Mouse (Mus musculus) adipocyte (in vitro differentiated cells): ENCODE results near the gene Prkn.

Experiments used
- DNase-seq: peaks from one replicate; pipeline ENCODE4 v3.0.0-alpha.2; 2016; ENCODE audit warnings: low spot score

Gene Prkn

DNA sequence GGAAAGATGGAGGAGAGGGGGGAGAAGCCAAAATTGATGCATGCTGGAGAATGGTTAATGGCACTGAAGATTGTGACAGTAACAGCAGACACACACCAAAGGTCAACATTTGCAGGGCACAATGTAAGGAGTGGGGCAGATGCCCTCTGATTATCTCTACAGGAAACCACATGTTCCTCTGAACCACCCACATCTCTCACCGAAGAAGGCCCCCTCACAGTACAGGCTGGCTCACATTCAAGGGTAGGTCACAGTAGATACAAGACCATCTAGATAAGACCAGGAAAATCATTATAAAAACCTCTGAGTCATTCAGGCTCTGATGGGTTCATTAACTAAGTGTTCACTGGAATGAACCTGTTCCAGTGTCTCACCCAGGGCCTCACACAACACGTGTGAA is 1005.3 kb downstream of the Prkn start:
- no peak for DNase-seq

DNA sequence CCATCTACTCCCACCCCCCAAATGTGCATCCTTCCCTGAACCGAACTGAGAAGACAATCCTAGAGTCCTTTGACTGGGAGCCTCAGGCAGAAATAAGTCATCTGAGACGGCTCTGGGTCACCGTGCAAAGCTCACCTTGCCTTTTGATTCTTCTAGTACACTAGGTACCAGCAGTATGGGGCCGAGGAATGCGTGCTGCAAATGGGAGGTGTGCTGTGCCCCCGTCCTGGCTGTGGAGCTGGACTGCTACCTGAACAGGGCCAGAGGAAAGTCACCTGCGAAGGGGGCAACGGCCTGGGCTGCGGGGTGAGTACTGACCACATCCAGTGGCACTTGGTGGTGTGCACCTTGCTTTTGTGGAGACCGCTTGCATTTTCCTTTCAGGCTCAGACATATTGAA is 1014.4 kb downstream of the Prkn start:
- DNase-seq: no peak

DNA sequence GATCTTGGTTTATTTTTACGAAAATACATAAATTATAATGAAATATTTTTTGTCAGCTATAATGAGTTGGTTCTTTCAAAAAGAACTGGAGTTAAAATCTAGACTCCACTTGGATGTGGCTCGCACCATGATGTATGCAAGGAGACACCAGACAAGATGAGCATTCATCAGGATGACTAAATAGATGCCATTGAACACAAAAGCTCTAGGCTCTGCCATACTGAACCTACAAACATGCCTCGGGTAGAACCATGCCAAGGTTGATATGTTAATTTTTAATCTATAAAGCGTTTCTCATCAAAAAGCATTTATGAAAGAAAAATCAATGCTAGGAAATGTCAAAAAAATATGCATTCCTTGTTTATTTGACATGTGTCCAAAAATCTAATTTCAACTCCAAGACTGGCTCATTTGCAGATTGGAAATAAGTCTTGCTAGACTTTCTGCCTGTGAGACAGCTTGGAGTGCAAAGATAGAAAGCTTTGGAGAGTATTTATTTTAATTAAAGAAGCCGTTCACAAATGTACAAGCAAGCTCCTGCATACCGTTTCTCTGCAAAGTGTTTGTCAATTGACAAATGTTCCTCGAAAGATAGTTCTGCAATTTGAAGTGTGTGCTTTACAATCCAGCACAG is 1018.7 kb downstream of the Prkn start:
- DNase-seq: no peak

DNA sequence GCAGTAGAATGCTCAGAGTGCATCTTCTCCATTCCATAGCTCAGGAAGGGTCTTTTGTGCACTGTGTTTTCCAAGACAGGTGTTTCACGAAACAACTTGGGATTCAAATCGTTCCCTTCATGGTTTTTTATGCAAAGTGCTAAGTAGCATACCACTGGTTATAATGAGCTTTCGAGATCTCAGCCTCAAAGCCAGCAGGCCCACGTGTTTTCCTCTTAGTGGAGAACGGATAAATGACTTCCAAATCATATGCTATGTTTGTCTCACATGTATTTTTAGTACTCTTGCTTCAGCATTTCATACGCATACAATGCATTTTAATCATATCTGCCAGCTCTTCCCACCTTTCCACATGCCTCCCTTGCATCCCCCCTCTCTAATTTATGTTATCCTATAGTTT is 1021.0 kb downstream of the Prkn start:
- DNase-seq: no peak

DNA sequence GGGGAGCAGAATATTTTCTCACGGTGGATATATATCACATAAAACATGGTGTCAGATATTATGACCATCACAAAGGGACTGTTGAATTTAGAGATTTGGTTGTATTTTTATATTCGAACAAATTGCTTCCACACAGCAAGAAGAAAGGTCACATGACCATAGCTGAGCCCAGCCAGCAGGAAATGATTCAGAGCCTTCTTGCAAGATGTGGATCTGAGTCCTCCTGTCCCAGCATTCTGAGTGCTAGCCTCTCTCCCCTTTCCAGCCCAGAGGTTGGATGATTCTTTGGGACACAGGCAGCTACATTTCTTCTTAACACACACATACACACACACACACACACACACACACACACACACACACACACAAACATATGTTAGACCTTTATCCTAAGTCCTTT is 1022.2 kb downstream of the Prkn start:
- no peak for DNase-seq

DNA sequence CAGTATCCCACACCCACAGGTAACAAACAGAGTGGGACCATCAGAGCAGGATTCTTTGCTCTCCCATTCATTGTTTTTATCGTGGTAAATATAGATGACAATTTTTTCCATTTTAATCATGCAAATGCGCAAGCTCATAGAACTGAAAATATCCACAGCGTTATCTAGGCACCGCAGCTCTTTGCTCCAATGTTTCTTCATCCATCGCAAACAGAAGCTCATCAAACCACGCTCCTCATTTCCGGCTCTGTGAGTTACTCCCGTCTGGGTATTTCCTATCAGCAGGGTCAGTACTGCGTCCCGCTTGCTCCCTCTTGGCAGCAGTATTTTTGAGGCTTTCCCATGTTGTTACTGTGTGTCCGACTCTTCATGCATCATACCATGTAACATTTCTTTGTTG is 1022.8 kb downstream of the Prkn start:
- DNase-seq: no peak

DNA sequence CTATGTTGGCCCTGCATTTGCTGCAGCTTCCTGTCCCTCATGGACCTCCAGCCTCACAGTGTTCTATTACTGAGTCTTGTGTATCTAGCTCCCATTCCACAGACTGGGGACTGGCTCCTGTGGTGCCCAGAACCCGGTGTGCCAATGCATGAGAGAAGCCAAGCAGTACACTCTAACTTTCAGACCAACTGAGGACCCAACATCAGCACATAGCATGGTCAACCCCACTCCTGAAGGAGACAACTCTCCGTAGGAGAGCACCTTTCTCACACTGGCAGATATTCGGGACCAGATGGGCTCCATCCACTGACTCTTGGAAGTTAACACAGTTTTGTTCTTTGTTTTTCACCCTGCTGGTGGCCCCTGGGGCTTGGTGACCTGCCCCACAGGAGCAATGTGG is 1026.0 kb downstream of the Prkn start:
- no peak for DNase-seq

DNA sequence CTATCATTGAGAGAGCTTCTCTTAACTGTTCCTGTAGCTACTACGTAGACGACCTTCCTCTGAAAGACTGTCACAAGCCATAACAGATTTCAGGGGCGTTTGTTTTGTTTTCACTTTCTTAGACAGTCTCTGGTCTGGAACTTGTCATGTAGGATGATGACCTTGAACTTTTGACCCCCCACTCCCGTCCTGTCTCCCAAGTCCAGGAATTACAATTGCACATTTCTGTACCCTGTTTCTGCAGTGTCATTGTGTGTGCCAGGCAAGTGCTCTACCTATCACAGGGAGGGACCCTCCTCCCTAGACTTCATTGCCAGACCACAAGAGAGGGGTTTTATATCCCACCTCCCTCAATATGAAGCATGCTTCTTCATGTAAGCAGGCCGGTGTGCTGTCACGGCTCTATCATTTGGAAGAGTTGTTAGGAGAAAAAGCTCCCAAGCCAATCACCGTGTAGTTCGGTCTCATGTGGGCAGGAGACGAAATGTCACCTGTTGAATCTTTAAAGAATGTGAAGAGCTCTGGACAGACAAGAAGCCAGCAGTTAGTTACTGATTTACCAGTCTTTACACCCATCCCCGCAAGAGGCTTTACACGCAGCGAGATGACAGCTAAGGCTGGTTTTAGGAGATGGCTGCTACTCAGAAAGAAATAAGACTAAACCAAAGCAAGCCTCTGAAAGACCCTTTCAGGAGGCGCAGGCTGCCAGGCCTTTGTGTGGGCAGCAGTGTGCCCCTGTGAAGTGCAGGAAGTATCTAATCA is 1027.3 kb downstream of the Prkn start:
- DNase-seq: no peak

DNA sequence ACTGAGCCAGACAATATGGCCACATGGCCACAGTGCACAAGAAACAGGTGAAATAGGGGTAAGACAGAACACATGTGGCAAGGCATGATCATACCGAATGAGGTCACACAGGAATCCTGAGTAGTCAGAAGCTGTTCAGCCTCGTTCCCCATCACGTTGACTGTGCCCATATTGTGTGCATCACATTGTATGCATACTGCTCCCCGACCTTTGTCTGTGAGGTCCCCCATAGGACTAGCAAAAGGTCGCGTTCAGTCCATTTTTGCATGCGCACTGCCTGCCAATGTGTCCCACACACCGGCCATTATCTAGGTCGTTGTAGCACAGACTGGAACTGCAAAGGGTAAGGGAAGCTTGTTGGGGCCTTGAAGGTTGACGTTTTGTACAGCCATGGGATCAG is 1030.4 kb downstream of the Prkn start:
- DNase-seq: no peak

DNA sequence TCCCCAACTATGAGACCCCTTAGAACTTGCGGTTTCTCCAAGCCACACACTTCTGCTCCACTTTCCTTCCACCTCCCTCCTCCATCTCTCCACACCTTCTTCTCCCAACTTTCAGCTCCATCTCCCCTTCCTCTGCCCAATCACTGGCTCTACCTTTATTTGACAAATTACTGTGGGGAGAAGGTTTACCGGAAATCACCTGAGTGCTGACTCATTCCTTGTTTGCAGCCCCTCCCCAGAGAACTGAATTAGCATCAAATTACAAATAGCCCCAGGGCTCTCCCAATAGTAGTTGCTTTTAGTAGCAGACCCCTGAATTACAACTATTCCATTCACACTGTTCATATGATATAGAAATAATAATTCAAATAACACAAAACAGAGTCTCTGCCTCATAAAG is 1036.1 kb downstream of the Prkn start:
- DNase-seq: no peak

DNA sequence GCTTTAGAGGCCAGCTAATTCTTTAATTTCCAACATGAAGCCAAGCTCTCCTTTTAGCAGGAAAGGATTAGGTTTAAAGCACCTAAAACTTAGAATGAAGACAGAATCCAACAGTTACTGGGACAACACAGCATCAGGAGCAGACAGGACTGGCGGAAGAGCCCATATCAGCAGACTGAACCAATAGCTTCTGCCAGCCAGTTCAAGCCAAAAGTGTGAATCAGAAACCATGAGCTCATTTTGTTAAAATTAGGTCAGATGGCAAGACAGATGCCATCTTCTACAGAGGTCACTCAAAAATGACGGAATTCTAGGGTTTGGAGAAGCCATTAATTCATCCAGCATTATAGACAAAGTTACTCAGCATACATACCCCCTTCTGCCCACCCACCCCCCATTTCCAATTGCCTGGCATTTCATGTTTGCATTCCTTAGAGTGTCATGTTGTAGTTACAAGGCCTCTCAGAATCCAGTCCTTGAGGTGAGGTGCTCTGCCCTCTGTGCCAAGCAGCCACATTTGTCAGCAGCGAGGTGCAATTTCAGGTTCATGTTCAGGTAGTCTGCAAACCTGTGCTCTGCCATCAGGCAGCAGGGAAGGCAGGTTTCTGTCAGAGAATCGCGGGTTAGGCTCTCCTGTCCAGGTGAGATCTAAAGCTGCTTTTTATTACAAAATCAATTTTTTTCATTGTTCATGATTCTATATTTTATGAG is 1041.1 kb downstream of the Prkn start:
- DNase-seq: no peak

DNA sequence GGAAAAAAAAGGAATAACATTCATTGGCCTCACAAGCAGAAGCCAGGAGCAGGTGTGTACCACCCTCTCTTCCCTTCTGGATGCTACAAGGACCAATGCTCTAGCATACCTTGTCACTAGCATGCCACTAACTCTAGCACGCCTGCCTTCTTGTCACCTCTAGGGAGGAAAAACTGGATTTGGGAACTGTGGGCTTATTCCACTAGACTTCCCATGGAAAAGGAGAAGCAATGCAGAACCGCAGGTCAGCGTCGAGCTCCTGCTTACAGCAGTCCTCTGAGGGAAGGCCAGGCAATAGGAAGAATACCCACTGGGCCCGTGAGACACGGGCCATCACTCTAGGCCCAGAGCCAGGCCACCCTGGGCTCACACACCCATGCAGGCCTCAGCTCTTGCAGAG is 1045.4 kb downstream of the Prkn start:
- DNase-seq: no peak

DNA sequence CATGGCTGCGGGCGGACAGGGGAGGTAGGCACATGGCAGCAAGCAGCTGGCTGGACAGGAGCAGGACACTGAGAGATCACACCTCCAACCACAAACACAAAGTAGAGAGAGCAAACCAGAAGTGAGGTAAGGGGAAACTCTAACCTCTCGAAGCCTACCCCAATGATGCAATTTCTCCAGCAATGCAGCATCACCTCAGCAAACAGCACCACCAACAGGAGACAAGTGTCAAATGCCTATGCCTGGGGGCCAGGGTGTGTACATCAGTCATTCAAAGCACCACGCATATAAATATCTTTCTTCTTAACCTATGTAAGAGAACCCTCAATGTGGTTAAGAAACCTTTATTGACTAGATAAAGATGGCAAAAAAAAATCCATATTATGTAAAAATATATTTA is 1046.8 kb downstream of the Prkn start:
- DNase-seq: no peak

DNA sequence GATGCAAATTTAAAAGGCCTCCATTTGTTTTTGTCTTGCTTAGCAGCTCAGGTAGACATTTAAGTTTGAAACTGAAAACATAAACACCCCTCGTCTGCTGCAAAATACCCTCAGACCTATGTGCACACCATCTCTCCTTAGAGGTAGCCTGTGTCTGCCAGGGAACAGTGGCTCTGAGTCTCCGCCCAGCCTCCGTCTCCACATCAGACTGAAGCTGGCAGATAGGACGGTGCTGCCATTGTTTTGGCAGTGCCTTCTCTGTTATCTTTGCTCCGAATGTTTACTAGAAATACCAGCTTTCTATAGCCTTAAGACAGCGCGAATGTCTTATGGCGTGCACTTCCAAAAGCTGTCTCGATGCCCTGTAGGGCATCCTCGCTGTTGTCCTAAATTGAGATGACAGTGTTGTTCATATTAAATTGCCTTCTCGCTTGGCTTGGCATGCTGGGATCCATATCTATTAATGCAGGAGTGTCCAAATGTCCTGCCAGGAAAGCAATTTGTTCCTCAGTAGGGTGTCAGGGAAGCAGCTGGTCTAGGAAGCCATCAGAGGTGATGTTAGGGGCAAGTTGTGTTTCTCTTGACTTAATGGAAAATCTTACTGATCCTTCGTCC is 1047.5 kb downstream of the Prkn start:
- no peak for DNase-seq

DNA sequence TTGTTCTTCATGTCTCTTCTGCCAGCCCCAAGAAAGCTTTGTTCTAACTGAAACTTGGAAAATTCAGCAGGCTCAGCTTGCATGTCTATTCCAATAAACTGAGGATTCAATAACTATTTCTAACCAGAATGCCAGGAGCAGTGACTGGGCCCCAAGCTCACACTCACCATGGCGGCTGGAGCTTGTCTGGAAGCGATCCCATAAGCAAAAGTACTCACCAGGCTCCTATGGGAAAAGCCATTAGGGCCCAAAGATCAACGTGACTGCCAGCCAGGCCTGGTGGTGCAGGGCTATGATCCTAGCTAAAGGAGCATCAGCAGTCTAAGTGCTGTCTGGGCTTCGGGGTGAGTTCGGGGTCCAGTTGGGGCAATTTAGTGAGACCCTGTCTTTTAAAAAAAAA is 1048.6 kb downstream of the Prkn start:
- no peak for DNase-seq

DNA sequence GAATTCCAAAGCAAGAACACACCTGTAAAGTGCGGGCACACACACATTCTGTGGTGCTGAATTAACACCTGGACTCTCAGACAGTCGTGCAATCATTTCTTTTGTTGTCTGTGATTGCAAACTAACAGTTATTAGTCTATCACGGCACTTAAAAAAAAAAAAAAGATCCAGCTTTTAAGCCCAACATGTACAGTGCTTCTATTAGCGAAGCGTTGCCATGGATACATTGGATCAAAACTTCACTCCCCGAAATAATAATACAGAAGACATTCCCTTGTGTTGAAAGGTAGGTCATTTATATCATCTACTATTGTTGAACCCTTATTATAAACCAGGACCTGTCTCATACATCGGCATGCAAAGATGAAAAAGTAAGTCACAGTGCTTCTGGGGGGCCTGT is 1060.1 kb downstream of the Prkn start:
- DNase-seq: no peak

DNA sequence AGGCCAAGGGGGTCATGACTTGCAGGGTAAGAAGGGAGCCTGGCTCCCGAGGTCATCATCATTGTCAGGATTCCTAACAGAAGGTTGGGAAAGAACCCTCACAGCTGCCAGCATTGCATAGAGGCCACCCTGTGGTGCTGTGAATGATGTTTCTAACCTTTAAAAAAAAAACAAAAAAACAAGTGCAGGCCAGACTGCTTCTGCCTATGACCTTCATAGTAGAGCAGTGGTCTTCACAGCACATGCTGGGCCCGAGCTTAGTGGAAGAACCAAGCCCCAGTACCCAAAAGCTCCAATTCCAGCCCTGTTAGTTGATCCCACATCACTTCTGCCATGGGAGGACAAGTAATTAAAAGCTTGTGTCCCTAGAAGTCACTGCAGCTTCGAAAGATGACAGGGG is 1061.5 kb downstream of the Prkn start:
- DNase-seq: no peak

DNA sequence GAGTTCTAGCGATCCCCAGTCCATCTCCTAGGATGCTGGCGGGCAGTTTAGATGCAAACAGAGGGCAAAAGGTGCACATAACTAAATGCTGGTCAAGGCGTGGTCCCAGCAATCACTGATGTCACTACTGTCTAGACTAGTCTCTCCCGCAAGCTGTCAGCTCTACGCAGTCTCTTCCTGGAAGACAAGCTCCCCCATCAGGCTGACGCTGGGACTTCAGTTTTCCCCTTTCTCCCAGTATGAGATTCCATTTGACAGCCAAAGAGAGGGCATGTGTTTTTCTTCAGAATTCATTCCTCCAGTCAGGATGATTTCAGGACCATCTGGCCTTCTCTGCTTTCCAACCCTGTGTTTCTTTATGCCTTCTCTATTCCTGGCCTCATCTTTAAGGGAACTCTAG is 1062.8 kb downstream of the Prkn start:
- DNase-seq: no peak

DNA sequence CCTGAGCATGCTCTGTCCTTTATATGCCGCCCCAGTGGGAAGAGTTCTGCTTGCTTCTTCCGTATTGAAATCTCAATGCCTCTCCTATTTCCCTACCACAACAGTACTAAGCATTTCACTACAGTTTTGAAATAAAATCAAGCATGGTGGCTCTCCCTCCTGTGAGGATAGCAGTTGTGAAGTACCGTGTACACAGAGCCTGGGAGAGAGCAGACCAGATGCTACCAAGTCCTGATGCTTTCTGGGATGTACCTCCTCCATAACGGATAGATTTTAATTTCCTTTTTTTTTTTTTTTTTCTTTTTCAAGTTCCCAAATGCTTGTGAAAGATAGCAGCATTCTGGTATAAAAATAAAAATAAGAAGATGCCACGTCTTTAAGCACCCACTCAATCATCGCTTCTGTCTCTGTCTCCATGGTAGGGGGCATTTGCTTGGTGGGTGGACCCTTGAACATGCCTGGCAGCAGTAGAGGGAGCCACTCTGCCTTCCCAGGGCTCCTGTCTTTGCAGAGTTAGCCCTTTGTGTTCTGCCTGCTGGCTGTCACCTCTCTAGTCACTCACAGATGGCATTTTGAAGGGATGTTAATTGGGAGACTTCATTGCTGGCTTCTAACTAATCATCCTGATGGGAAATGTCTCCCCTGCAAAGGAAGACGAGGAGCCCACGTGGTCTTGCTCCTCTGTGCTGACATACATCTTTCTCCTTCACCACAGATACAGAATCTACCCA is 1070.6 kb downstream of the Prkn start:
- no peak for DNase-seq

DNA sequence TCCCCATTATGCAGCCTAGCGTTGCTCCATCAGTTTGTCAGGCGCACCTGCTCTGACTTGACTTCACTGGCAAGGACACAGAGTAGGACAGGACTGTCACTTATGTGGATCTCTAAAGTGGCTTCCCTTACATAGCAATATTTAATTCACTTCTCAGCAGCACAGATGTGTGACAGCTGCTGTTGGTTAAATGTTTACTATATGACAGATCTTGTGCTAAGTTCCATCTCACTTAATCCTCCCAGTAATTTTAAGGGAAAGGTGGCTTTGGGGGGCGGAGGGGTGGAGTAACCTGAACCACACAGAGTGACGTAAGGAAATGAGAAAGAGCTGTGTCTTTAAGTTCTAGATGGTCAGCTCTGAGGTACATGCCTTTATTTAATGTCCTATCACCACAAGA is 1072.0 kb downstream of the Prkn start:
- DNase-seq: no peak

DNA sequence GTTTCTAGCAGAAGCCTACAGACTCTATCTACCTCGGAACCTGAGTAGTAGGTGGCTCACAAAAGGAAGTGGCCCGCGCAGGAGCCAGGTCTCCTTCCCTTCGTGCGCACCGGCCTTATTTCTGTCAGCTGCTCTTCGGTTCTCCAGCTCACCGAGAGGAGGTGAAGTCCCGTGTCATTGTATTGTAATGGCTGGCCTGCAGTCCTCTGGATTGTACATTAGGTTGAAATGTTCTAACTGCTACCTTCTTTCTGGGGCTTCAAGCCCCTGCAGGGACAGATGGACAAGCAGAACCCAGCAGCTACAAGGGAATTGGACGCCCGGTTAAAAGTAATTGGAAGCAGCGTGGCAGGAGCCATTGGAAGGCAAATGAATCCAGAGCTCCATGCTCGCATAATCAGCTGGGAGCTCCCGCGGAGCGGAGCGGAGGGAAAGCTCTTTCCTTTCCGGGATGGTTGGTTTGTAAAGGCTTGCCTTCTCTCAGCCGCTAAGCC is 1072.7 kb downstream of the Prkn start:
- DNase-seq: no peak

DNA sequence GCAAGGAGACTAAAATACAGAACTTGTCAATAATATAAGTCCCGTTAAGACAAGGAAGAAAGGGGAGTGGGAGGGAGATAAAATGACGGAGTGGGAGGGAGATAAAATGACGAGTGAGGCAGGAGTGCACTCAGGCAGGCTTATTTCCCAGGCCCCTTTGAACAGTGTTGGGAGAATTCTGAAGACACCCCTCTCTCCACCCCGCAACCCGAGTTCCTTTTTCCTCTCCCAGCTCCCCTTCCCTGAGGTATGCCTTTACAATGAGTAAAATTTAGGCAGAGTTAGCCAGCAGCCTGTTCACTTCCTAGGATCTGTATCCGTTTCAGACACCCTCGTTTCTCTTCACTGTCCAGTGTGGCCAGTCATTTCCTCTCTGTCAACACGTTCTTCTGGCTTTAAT is 1073.4 kb downstream of the Prkn start:
- no peak for DNase-seq
